Comparison of ENCODE assay signal across 22 mouse cellular contexts in genomic region chr8:89052880-89053279, GRCm38 (mm10). TPM values are rescaled to one million over a fixed set of nuclear protein-coding genes. Genes with fewer than 3 reads are reported as not detected.
"Had no signal": no experiment of that assay in that cellular context is flagged by ENCODE, and none has a peak within 500 bp of the region (broad histone marks: within the 10 kb centered on the region; RNA-seq: fewer than 3 reads in every experiment).

No protein-coding gene starts in this region.

- H3K27ac ChIP-seq: lung, embryonic 15.5 days; macrophage; midbrain, embryonic 13.5 days; neural tube, embryonic 13.5 days; neural tube, embryonic 15.5 days; stomach, embryonic 15.5 days; stomach, postnatal 0 days had no signal

- DNase-seq: liver, postnatal 0 days; lung, adult 2 months; lung, postnatal 14 days; lung, postnatal 36 days; retina, postnatal 1 day; right cerebral cortex, postnatal 14 days; thymus, adult 2 months; thymus, postnatal 25 days; thymus, postnatal 4 days had no signal

- H3K4me1 ChIP-seq: lung, embryonic 15.5 days; megakaryocyte, embryonic 14.5 days; stomach, embryonic 15.5 days had no signal

- H3K9me3 ChIP-seq: lung, embryonic 15.5 days; megakaryocyte, embryonic 14.5 days; midbrain, embryonic 13.5 days; neural tube, embryonic 13.5 days; neural tube, embryonic 15.5 days; stomach, embryonic 15.5 days had no signal

- ATAC-seq: liver, postnatal 0 days; lung, postnatal 0 days; midbrain, embryonic 13.5 days; midbrain, embryonic 16.5 days had no signal

- H3K36me3 ChIP-seq: lung, embryonic 15.5 days; midbrain, embryonic 13.5 days; neural tube, embryonic 13.5 days; neural tube, embryonic 15.5 days; stomach, embryonic 15.5 days had no signal

- H3K4me2 ChIP-seq: lung, embryonic 15.5 days; midbrain, embryonic 11.5 days; midbrain, embryonic 13.5 days; neural tube, embryonic 13.5 days; neural tube, embryonic 15.5 days; stomach, embryonic 15.5 days had no signal

- H3K9ac ChIP-seq: liver, postnatal 0 days; lung, embryonic 15.5 days; midbrain, embryonic 13.5 days; neural tube, embryonic 13.5 days; neural tube, embryonic 15.5 days; stomach, embryonic 15.5 days had no signal

- H3K4me3 ChIP-seq: lung, embryonic 15.5 days; megakaryocyte, embryonic 14.5 days; midbrain, embryonic 13.5 days; myocyte; neural tube, embryonic 13.5 days; neural tube, embryonic 15.5 days; stomach, embryonic 15.5 days had no signal

RNA-seq across cellular contexts. Expression of gene Sall1, which starts 8.9 kb away (rescaled TPM):
- total RNA-seq: megakaryocyte progenitor cell, adult 5-6 weeks had no signal
- polyA plus RNA-seq: macrophage, myocyte had no signal
